Mouse (Mus musculus): Measurements from ENCODE around the gene Sult6b2. TPM values are rescaled to one million over a fixed set of nuclear protein-coding genes. Genes with fewer than 3 reads are reported as not detected.

Gene Sult6b2
- polyA plus RNA-seq, 1 experiment from 2014 or later: 0.28 TPM

- 91% methylated on average over 6 of the region's 6 CpGs for WGBS
- H3K27ac ChIP-seq (ENCODE audit: low read depth): peak overlapping the region; percentile 43; the same call in 1 of the 2 replicates
- H3K9ac ChIP-seq (ENCODE audit: low read length): no peak overlapping the region; the same call in 1 of the 2 replicates
- H3K4me2 ChIP-seq (ENCODE audit: low read length): peak overlapping the region; percentile 72
- H3K27me3 ChIP-seq (replicated peaks; ENCODE audit: control insufficient read depth, insufficient read depth, low read length): peaks cover 11% of the 10 kb centered on the region; the same call in 1 of the 2 replicates
- no peaks in the 10 kb centered on the region for H3K9me3 ChIP-seq (ENCODE audit: control insufficient read depth, low read length)
- peak overlapping the region; percentile 90; the same call in 1 of the 2 replicates for H3K4me3 ChIP-seq (ENCODE audit: low read depth, low read length)
- ATAC-seq (replicated peaks; ENCODE audit: low FRiP score, low TSS enrichment, low read depth) (no peak), DNase-seq (ENCODE audit: low spot score) (no peak)
- peaks cover 22% of the 10 kb centered on the region for H3K36me3 ChIP-seq (ENCODE audit: control insufficient read depth, insufficient read depth, low read length)
- H3K4me1 ChIP-seq (replicated peaks; ENCODE audit: control insufficient read depth, insufficient read depth, low read length): peaks cover 15% of the 10 kb centered on the region
Measured at GRCm38 (mm10) chr6:142757976-142758375, 46.3 kb downstream of the Sult6b2 start.

- Histone ChIP-seq H3K27ac (ENCODE audit: low read depth) (peak overlapping the region; percentile 85), H3K4me3 (ENCODE audit: low read depth, low read length) (peak overlapping the region; percentile 90), H3K4me2 (ENCODE audit: low read length) (peak overlapping the region; percentile 72), H3K27me3 (replicated peaks; ENCODE audit: control insufficient read depth, insufficient read depth, low read length) (peaks cover 11% of the 10 kb centered on the region; the same call in 1 of the 2 replicates), H3K9me3 (ENCODE audit: control insufficient read depth, low read length) (no peaks in the 10 kb centered on the region), H3K36me3 (ENCODE audit: control insufficient read depth, insufficient read depth, low read length) (peaks cover 22% of the 10 kb centered on the region), H3K9ac (ENCODE audit: low read length) (peak overlapping the region; percentile 90), H3K4me1 (replicated peaks; ENCODE audit: control insufficient read depth, insufficient read depth, low read length) (peaks cover 15% of the 10 kb centered on the region)
- 33% methylated on average over 10 of the region's 10 CpGs for WGBS
- DNase-seq (ENCODE audit: low spot score): no peak
- ATAC-seq (replicated peaks; ENCODE audit: low FRiP score, low TSS enrichment, low read depth): no peak
Measured at GRCm38 (mm10) chr6:142757334-142757965, 46.9 kb downstream of the Sult6b2 start.

GRCm38 (mm10) chr6:142756507-142757333, 47.6 kb downstream of the Sult6b2 start, which contains the start of gene Cmas:
Gene Cmas (plus strand): TSS chr6:142756686.
- WGBS: under 1% methylated on average over 68 of the region's 68 CpGs
- Histone ChIP-seq H3K36me3 (ENCODE audit: control insufficient read depth, insufficient read depth, low read length) (peaks cover 18% of the 10 kb centered on the region), H3K4me3 (ENCODE audit: low read depth, low read length) (peak within 1 kb of the TSS; percentile 90), H3K9ac (ENCODE audit: low read length) (peak within 1 kb of the TSS; percentile 90), H3K4me1 (replicated peaks; ENCODE audit: control insufficient read depth, insufficient read depth, low read length) (peaks cover 15% of the 10 kb centered on the region), H3K27ac (ENCODE audit: low read depth) (peak within 1 kb of the TSS; percentile 85), H3K9me3 (ENCODE audit: control insufficient read depth, low read length) (no peaks in the 10 kb centered on the region), H3K27me3 (replicated peaks; ENCODE audit: control insufficient read depth, insufficient read depth, low read length) (peaks cover 11% of the 10 kb centered on the region; the same call in 1 of the 2 replicates), H3K4me2 (ENCODE audit: low read length) (peak within 1 kb of the TSS; percentile 72)
- peak; percentile 92 for DNase-seq (ENCODE audit: low spot score)
- ATAC-seq (replicated peaks; ENCODE audit: low FRiP score, low TSS enrichment, low read depth): peak; percentile 94

DNA sequence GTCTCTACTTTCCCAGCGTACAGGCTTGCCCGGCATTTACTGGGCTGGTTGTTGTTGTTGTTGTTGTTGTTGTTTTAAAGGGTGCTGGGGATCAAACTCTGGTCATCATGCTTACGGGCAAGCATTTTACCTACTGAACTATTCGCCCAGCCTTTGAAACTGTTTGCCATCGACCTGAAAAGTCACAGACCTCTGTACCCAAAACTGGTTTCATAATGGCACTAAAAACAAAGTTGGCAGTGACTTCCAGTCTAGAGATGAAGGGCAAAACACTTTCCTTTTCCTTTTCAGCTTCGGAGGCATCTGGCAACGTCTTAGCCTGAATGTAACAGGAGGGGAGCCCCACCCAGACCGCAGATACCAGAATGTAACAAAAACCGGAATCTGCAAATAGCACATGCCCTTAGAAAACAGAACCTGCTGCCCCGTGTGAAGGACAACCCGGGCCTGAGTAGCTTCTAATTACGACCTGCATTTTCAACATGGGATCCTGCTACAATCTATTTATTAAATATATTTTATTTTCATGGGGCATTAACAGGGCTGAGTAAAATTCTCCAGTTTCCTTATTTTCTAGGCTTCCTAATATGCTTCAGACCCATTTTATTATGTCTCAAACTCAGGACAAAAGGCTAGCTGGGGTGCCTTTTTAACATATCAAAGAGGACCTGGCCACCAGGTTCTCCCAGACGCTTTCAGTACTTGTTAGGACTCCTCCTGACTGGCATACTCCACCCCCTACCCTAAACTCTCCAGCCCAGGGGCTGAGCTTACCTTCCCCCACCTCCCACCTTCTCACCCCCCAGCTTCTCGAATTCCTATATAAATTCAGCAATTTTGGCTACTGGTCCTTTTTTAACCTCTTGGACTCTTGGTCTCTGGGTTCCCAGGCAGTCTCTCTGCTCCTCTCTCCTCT, 51.7 kb downstream of the Sult6b2 start:
- no peaks in the 10 kb centered on the region for H3K9me3 ChIP-seq (ENCODE audit: control insufficient read depth, low read length)
- no peak overlapping the region for H3K4me3 ChIP-seq (ENCODE audit: low read depth, low read length)
- no peak for ATAC-seq (replicated peaks; ENCODE audit: low FRiP score, low TSS enrichment, low read depth)
- H3K4me2 ChIP-seq (ENCODE audit: low read length): no peak overlapping the region
- H3K27ac ChIP-seq (ENCODE audit: low read depth): no peak overlapping the region
- H3K36me3 ChIP-seq (ENCODE audit: control insufficient read depth, insufficient read depth, low read length): no peaks in the 10 kb centered on the region
- no peak for DNase-seq (ENCODE audit: low spot score)
- H3K4me1 ChIP-seq (replicated peaks; ENCODE audit: control insufficient read depth, insufficient read depth, low read length): peaks cover 6% of the 10 kb centered on the region
- no peak overlapping the region for H3K9ac ChIP-seq (ENCODE audit: low read length)
- WGBS: 43% methylated on average over 14 of the region's 14 CpGs
- H3K27me3 ChIP-seq (replicated peaks; ENCODE audit: control insufficient read depth, insufficient read depth, low read length): peaks cover 11% of the 10 kb centered on the region; the same call in 1 of the 2 replicates

- DNase-seq (ENCODE audit: low spot score) (no peak), ATAC-seq (replicated peaks; ENCODE audit: low FRiP score, low TSS enrichment, low read depth) (no peak)
- H3K9me3 ChIP-seq (ENCODE audit: control insufficient read depth, low read length): no peaks in the 10 kb centered on the region
- WGBS: 52% methylated on average over 9 of the region's 9 CpGs
- no peak overlapping the region for H3K9ac ChIP-seq (ENCODE audit: low read length)
- no peak overlapping the region for H3K27ac ChIP-seq (ENCODE audit: low read depth)
- no peaks in the 10 kb centered on the region for H3K36me3 ChIP-seq (ENCODE audit: control insufficient read depth, insufficient read depth, low read length)
- peaks cover 11% of the 10 kb centered on the region; the same call in 1 of the 2 replicates for H3K27me3 ChIP-seq (replicated peaks; ENCODE audit: control insufficient read depth, insufficient read depth, low read length)
- peaks cover 11% of the 10 kb centered on the region; the same call in 1 of the 2 replicates for H3K4me1 ChIP-seq (replicated peaks; ENCODE audit: control insufficient read depth, insufficient read depth, low read length)
- no peak overlapping the region for H3K4me2 ChIP-seq (ENCODE audit: low read length)
- H3K4me3 ChIP-seq (ENCODE audit: low read depth, low read length): no peak overlapping the region
Measured at GRCm38 (mm10) chr6:142751365-142751764, 52.9 kb downstream of the Sult6b2 start.

DNA sequence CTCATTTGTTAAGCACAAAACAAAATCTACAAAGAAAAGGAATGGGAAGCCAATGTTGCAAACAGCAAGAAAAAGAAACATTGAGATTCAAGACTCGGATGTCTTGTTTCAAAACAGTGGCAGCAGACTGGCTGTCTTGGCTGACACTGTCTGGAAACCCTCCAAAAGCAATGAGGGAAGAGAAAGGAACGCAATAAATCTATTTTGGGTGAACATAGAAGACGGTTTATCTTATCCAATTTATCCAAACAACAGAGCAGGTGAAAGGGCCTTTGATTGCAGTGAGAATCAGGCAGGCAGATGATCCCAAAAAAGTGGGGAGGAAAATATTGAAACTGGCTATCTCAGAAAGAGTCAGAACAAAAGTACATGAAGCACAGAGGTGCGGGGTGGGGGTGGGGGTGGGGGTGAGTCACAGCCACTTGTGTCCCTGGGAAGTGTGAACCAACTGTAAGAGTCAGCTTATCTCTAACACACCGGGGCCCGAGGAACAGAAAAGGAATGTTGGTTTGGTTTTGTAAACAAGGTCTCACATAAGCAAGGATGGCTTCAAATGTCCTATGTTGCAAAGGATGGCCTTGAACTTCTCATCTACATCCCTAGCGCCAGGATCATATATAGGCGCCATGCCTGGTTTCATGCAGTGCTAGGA, 56.1 kb downstream of the Sult6b2 start:
- no peak for DNase-seq (ENCODE audit: low spot score)
- H3K27ac ChIP-seq (ENCODE audit: low read depth): no peak overlapping the region
- H3K9me3 ChIP-seq (ENCODE audit: control insufficient read depth, low read length): no peaks in the 10 kb centered on the region
- H3K36me3 ChIP-seq (ENCODE audit: control insufficient read depth, insufficient read depth, low read length): no peaks in the 10 kb centered on the region
- no peak for ATAC-seq (replicated peaks; ENCODE audit: low FRiP score, low TSS enrichment, low read depth)
- no peak overlapping the region for H3K9ac ChIP-seq (ENCODE audit: low read length)
- no peak overlapping the region for H3K4me3 ChIP-seq (ENCODE audit: low read depth, low read length)
- H3K4me1 ChIP-seq (replicated peaks; ENCODE audit: control insufficient read depth, insufficient read depth, low read length): peaks cover 11% of the 10 kb centered on the region; the same call in 1 of the 2 replicates
- no peaks in the 10 kb centered on the region for H3K27me3 ChIP-seq (replicated peaks; ENCODE audit: control insufficient read depth, insufficient read depth, low read length)
- 50% methylated on average over 8 of the region's 8 CpGs for WGBS
- H3K4me2 ChIP-seq (ENCODE audit: low read length): no peak overlapping the region

DNA sequence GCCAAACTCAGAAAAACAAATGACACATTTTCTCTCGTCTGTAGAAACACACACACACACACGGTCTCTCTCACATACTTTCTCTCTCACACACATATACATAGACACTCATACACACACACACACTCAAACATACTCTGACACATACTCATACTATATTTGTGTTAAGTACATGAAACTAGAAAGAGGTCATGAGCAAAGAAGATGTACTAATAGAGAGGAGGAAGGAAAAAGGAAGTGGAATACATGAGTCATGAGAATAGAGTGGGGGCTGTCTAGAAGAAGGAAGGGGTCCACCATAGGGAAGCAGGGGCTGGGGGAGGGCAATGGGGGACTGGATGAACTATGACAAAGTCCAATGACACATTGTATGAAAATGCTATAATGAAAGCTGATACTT, 57.1 kb downstream of the Sult6b2 start:
- peak overlapping the region; percentile 22 for H3K4me2 ChIP-seq (ENCODE audit: low read length)

More for the DNA sequence above, 57.1 kb downstream of the Sult6b2 start:
- Histone ChIP-seq H3K4me1 (replicated peaks; ENCODE audit: control insufficient read depth, insufficient read depth, low read length) (peaks cover 11% of the 10 kb centered on the region; the same call in 1 of the 2 replicates), H3K4me3 (ENCODE audit: low read depth, low read length) (no peak overlapping the region), H3K27ac (ENCODE audit: low read depth) (peak overlapping the region; percentile 89), H3K27me3 (replicated peaks; ENCODE audit: control insufficient read depth, insufficient read depth, low read length) (no peaks in the 10 kb centered on the region), H3K9ac (ENCODE audit: low read length) (no peak overlapping the region), H3K9me3 (ENCODE audit: control insufficient read depth, low read length) (no peaks in the 10 kb centered on the region), H3K36me3 (ENCODE audit: control insufficient read depth, insufficient read depth, low read length) (no peaks in the 10 kb centered on the region)
- whole genome bisulfite sequencing: 43% methylated on average over 2 of the region's 2 CpGs
- no peak for ATAC-seq (replicated peaks; ENCODE audit: low FRiP score, low TSS enrichment, low read depth)
- DNase-seq (ENCODE audit: low spot score): no peak
